Mouse (Mus musculus) bone marrow, adult 2 months (tissue): ENCODE measurements around the gene Anp32a.

Experiments
- CTCF ChIP-seq: fragments of 200-500 bp; IDR thresholded peaks from 2 replicates; pipeline ENCODE4 v1.5.1; 2011; ENCODE audit warnings: low read length, control low read depth; ENCODE audit not compliant: control insufficient read depth, insufficient read depth
- POLR2A ChIP-seq: fragments of 200-500 bp; IDR thresholded peaks from 2 replicates; pipeline ENCODE4 v1.6.1; 2011; ENCODE audit warnings: low read depth, mild to moderate bottlenecking, control low read depth, low read length, borderline replicate concordance; ENCODE audit not compliant: control insufficient read depth

DNA sequence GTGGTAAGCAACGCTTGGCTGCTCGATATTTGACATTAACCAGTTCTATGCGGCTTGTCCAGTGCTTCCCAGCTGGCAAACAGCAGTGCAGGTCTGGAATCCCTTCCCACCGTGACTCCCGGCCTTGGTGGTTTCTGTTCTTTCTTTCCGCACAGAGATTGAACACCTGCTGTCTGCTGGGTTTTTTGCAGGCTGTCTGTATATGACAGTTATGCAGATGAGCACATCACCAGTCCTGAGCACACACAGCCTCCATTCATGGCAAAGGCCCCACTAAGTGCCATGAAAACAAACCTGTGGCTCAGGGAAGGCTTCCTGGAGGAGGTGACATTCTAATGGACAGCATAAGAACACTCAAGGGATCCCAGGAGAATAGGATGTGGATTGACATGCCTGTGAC lies 14.7 kb downstream of the Anp32a start:
- no peak for TF ChIP-seq POLR2A
- TF ChIP-seq CTCF = no peak
